Mouse (Mus musculus) megakaryocyte, embryonic 14.5 days (primary cell): ENCODE results near the gene Smim5.

Experiments used
- FLI1 ChIP-seq: IDR thresholded peaks from 2 replicates; pipeline ENCODE4 v1.6.1; 2012; ENCODE audit warnings: low read length, inconsistent platforms, mixed read lengths
- GATA1 ChIP-seq: IDR thresholded peaks from 3 replicates; pipeline ENCODE4 v1.6.1; 2012; ENCODE audit warnings: mixed read lengths, low read length, inconsistent platforms, borderline replicate concordance

- TF ChIP-seq GATA1 (no peak), FLI1 (no peak)
These were observed 41.8 kb upstream of the Smim5 start for GRCm38 (mm10) chr11:115857936-115858335.
